Mouse (Mus musculus): ENCODE data around the gene Tmem141. TPM values are rescaled to one million over a fixed set of nuclear protein-coding genes. Genes with fewer than 3 reads are reported as not detected.

Gene Tmem141
- total RNA-seq, 2 experiments from 2014 or later: 3.0 to 5.9 TPM

DNA sequence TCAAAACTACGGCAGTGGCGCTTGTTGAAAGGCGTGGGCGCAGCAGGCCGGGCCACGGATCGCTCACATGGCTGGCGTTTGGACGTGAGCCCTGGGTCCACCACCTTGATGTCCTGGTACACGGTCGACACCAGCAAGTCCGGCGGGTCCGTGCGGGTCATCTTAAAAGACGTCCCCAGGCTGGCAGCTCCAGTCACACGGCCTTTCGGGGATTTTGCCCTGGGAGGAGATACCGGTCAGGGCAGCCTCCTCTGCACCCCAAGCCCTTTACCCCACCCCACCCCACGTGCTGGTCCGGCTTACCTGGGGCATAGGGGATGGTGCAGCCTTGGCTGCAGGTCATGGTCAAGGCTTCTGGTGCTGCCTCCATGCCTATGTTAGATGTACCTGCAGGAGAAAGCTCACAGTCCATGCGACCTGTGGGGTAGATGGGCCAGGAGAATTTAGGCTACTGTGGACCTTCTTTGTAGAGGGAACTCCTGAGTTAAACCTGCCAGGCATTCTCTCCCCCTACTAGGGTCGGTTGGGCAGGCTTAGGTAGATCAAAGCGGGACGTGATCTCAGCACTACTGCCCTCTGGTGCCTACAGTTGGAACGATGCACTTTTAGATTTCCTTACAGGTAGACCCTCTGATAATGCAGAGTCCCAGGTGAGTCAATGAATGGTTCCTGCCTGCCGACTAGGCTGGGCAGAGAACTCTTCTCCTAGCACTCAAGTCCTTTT lies 41.9 kb downstream of the Tmem141 start:
- no peak for ATAC-seq (replicated peaks; ENCODE audit: low FRiP score, low TSS enrichment, poor library complexity, severe bottlenecking)

DNA sequence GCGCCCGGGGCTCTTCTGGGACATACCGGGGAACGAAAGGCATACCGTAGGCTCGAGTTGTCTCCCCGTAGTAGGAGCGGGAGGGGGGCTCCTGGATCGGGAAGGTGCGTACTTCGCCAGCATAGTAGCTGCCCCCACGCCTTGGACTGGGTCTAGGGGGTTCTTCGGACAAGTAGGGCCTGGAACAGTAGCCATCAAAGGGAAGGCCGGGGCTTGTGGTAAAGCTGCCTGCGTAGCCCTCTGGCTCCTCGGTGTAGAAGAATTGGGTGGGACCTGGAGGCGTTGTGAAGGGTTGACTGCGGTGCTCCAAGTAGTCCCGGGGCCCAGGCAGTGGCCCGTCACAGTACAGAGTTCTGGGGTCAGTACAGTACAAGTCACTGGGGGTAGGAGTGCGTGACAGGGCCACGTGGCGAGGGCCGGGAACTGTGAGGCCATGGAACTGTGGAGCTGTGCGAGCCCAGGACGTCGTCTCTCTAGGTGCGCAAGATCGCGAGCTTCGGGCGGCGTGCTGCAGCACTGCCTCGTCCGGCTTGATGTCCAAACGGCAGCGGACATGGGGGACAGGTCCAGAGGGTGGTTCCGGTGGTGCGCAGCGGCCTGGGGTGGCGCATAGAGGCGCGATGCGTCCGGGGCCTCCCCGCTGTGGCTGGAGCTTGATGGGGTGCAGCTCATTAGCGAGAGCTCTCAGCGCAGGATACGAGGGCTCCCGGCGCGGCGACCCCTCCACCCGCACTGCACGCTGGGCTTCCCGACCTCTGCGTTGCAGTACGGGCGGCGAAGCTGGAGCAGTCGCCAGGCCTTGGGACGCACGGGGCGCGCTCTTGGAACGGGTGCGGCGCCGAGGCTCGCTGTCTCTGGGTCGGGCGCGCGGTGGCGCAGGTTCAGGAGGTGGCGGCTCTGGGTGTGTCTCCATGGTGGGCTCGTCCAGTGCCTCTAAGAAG lies 42.7 kb downstream of the Tmem141 start:
- no peak for ATAC-seq (replicated peaks; ENCODE audit: low FRiP score, low TSS enrichment, poor library complexity, severe bottlenecking)

DNA sequence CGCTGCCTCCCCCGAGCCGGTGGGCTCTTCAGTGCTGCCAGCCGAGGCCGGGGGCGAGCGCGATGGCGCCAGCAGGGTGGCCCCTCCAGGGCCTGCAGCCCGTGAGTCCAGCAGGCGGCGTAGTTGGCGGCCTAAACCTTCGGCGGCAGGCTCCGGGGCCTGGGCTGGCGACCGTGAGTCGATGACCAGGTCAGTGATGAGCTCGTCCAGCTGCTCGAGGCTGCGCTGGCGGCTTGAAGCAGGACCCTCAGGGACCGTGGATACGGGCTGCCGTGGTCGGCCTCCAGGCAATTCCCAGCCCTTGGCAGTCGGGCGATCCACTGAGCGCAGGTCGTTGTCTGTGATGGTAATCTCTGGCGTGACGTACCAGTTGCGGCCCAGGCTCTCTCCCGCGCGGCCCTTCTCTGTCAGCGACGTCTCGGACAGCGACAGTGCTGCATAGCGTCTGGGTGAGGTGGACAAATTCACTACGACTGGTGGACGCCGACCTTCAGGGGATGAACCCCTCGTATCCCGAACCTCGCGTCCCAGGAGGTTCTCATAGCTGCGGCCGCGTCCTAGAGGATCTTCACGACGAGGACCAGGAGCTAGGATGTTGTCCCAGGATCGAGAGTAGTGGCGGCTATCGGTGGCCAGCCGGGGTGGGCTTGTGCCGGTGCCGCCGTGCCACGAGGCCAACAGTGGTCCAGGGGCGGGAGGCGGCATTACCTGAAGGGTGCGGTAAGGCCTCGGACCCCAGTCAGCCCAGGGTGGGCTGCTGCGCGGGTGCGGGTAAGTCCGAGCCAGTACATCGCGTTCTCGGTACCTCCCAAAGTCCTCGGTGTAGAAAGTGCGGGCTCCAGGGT lies 43.6 kb downstream of the Tmem141 start:
- ATAC-seq (replicated peaks; ENCODE audit: low FRiP score, low TSS enrichment, poor library complexity, severe bottlenecking): no peak

DNA sequence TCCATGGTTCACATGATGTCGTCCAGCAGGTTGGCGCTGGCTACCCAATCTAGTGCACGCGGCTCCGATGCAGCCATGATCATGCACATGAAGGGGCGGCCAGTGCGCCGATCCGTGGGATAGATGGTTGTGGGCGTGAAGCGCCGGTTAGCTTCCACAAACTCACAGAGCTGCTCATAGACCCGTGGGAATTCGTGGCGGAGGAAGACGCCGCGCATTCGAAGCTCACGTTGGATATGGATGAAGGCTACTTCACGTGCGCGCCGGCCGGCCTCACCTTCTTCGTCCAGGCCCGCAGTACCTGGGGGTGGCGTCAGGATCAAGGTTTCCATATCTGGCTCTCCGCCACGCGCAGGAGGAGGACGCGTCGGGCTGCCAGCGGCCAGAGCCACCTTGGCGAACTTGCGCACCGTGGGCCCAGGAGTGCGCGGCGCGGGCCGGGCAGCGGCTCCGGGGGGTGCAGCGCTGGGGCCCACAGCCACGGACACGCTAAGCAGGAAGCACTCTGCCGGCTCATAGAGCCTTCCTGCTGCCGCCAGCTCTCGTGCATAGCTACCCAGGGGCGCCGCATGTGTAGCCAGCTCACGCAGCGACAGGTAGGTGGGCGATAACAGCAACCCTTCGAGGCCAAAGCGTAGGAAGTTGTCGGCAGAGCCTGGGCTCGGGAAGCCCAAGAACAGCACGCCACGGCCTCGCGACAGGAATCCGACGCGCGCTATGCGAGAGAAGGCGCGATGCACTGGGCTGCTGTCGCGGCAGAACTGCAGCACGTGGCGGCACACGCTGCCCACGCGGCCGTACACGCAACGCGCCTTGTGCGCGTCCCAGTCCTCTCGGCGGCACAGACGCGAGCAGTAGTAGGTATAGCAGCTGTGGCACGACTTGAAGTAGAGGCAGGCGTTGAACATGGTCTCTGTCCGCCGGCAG lies 44.6 kb downstream of the Tmem141 start:
- no peak for ATAC-seq (replicated peaks; ENCODE audit: low FRiP score, low TSS enrichment, poor library complexity, severe bottlenecking)

DNA sequence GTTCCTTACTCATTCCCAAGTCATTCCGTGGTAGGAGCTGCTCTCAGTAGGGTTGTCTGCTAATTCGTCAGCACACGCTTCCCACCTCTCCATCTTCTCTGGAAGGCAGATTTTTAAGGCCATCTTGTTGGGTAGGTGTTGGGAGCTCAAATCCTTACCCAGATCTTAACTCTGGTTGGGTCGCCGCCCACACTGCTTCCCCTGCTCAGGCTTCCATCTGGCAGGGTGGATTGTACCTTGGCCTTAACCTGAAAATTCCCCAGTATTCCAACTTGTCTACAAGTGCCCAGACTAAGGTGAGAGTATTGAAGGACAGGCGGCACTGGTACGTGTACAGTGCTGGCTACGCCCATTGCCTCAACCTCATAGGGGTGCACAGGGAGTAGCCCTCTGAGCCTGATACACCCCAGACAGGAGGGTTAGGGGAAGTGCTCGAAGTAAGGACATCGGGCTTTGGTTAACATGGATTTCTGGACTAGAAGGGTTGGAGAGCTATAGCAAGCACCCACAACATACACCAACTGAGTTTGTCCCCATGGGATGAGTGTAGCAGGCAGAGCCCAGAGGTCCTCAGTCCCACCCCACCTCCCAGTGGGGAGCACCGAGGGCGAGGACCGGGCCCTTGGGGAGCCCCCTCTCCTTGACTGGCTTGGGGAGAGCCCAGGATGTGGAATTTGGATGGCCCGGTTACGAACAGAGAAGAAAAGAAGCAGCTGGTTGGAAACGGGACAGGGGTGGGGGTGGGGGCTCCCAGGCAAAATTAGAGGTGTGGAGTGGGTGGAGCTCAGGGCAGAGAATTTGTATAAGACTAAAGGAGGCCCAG lies 45.6 kb downstream of the Tmem141 start:
- ATAC-seq (replicated peaks; ENCODE audit: low FRiP score, low TSS enrichment, poor library complexity, severe bottlenecking): no peak

DNA sequence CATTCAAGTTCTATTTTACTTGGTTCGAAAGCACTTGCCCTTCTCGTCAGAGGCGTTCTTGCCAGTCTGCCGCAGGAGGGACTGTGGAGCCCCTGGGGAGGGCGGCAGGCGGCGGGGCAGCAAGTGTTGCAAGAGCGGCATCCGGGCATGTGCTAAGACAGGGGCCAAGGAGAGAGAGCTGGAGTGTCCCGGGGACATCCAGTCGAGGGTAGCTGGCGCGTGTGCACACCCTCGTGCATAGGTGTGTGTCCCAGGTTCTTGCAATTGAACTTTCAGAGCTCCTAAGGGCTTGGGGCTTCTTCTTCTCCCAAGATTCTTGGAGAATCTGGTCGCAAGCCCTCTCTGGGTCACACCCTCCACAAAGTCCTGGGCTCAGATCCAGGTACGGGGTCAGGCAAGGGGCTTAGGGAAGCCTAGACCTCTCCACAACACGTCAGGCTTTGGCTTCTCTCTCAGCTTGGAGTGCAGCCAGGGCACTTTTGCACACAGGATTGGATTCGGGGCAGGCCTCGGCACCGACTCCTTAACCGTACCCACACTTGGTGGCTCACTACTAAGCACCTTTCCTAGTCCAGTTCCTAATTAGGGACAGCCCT lies 46.3 kb downstream of the Tmem141 start:
- no peak for ATAC-seq (replicated peaks; ENCODE audit: low FRiP score, low TSS enrichment, poor library complexity, severe bottlenecking)

DNA sequence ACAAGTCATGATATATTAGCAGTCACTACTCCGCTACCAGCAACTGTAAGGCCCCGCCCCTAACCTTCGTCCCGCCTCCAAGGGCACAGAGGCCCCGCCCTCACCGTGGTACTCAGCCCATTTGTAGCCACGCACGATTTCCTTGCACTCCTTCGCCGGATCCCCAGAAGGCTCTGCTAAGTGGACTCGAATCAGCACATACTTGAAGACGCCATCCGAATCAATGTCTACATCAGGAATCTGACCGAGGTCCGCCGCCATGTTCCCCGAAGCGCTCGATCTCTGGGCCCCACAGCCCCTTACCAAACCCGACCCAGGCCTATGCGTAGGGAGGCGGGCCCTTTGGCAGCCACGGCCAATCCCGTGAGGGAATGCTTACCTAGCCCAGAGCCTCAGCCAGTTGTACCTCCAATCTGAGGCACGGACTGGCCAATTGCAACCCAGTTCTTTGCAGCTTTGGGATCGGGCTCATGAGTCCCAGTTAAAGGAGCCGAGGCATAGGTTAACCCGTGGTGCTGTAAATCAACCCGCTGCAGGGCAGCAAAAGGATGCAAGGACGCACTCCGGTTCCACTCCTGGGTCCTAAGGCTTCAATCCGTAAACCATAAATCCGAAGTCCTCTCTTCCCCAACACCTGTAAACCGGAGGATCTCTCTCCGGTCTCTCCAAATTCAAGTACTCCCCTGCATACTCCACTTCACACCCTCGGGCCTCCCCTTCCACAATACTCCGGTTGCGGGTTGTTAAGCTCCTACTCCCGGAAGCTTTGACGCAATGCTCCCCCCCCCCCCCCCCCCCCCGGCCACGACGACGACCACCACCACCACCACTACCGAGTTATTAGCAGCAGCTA lies 47.0 kb downstream of the Tmem141 start, which contains the start of the genes Mamdc4 and Phpt1:
Mamdc4 (minus strand) TSS at position 267 of the 853 bp plus-strand sequence.
Phpt1 (minus strand) TSS at position 646 of the 853 bp plus-strand sequence.
- ATAC-seq (replicated peaks; ENCODE audit: low FRiP score, low TSS enrichment, poor library complexity, severe bottlenecking): peak; percentile 92

DNA sequence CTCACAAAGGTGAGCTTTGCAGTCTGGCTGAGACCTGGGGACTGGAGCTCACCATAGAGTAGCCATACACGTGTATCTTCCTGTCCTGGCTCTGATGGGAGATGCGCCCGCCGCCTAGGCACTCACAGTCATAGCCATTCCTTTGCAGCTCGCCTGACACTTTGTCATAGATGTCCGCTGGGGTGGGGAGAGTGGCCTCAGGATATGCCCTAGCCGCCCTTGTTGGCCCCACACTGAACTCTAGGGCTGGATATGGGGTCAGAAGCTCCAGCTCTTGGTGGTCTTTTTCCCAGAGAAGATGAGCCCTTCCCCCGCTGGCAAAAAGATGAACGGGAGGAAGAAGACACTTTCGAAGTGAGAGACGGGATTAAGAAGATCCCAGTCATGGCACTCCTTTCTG lies 47.7 kb downstream of the Tmem141 start:
- ATAC-seq (replicated peaks; ENCODE audit: low FRiP score, low TSS enrichment, poor library complexity, severe bottlenecking): no peak

DNA sequence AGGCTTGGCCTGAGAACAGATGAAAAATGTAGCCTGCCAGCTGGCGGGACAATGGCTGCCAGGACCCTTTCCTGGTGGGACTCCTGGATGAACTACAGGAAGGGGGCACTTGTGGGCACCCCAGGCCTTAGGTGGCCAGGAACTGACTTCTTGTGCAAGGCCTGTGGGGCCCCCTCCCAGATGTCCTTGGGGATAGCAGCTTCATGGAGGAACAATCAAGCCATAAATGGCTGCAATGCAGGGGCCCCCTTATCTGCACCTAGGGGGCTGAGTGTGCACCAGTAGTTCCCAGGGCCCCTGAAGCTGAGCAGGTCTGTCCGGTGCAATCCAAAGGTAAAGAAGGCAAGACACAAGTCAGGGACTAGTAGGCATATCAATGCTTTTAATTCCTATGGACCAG lies 48.7 kb downstream of the Tmem141 start:
- no peak for ATAC-seq (replicated peaks; ENCODE audit: low FRiP score, low TSS enrichment, poor library complexity, severe bottlenecking)

DNA sequence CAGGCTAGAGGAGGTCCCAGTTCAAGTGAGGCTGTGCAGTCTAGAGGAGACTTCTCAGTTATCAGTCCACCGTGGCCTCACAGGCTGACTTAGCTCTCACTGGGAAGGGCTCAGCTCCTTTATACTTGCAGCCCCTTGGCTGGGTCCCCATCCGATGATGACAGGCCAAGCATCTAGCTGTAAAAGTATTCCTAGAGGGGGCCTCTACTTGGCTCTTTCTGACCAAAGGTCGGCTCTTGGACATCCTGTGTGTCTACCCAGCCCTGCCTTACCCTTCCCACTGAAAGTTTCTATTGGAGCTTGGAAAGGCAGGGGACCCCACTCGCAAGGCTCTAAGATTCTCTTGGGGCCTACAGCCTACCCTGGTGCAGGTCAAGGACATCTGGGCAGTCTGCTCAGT lies 50.6 kb downstream of the Tmem141 start:
- ATAC-seq (replicated peaks; ENCODE audit: low FRiP score, low TSS enrichment, poor library complexity, severe bottlenecking): no peak

Other genes starting within 250 kb of the Tmem141 start
Only the 30 nearest of the 33 such genes appear.
- gene Npdc1, start 222.7 kb downstream of the Tmem141 start, total RNA-seq (2014; fragmentation: Nextera tagmentation): not detected in 2 replicates
- not detected in 2 replicates for gene Npdc1, start 222.7 kb downstream of the Tmem141 start, total RNA-seq (2017)
- gene Fut7, start 198.7 kb downstream of the Tmem141 start, total RNA-seq (2014; fragmentation: Nextera tagmentation): 3.4 and 6.3 TPM in 2 replicates
- 4.5 and 4.9 TPM in 2 replicates for gene Fut7, start 198.7 kb downstream of the Tmem141 start, total RNA-seq (2017)
- 34.7 and 38.3 TPM in 2 replicates for gene Abca2, start 193.3 kb downstream of the Tmem141 start, total RNA-seq (2014; fragmentation: Nextera tagmentation)
- gene Abca2, start 193.3 kb downstream of the Tmem141 start, total RNA-seq (2017): 10.8 and 13.1 TPM in 2 replicates
- not detected in 2 replicates for gene Clic3, start 165.2 kb downstream of the Tmem141 start, total RNA-seq (2014; fragmentation: Nextera tagmentation)
- not detected in 2 replicates for gene Clic3, start 165.2 kb downstream of the Tmem141 start, total RNA-seq (2017)
- gene Paxx, start 160.9 kb downstream of the Tmem141 start, total RNA-seq (2014; fragmentation: Nextera tagmentation): 34.5 and 36.3 TPM in 2 replicates
- gene Paxx, start 160.9 kb downstream of the Tmem141 start, total RNA-seq (2017): 17.9 and 25.9 TPM in 2 replicates
- not detected in 2 replicates for gene Ptgds, start 152.0 kb downstream of the Tmem141 start, total RNA-seq (2014; fragmentation: Nextera tagmentation)
- gene Ptgds, start 152.0 kb downstream of the Tmem141 start, total RNA-seq (2017): not detected in 2 replicates
- not detected in 2 replicates for gene Lcn12, start 128.1 kb downstream of the Tmem141 start, total RNA-seq (2014; fragmentation: Nextera tagmentation)
- not detected in 2 replicates for gene Lcn12, start 128.1 kb downstream of the Tmem141 start, total RNA-seq (2017)
- 50.4 and 64.5 TPM in 2 replicates for gene Fbxw5, start 121.3 kb downstream of the Tmem141 start, total RNA-seq (2014; fragmentation: Nextera tagmentation)
- gene Fbxw5, start 121.3 kb downstream of the Tmem141 start, total RNA-seq (2017): 24.0 and 28.9 TPM in 2 replicates
- gene C8g, start 120.3 kb downstream of the Tmem141 start, total RNA-seq (2014; fragmentation: Nextera tagmentation): 0.63 and 2.2 TPM in 2 replicates
- gene C8g, start 120.3 kb downstream of the Tmem141 start, total RNA-seq (2017): 0.76 and 3.3 TPM in 2 replicates
- 19.2 and 22.4 TPM in 2 replicates for gene Traf2, start 75.1 kb downstream of the Tmem141 start, total RNA-seq (2014; fragmentation: Nextera tagmentation)
- gene Traf2, start 75.1 kb downstream of the Tmem141 start, total RNA-seq (2017): 13.7 and 14.3 TPM in 2 replicates
- gene Edf1, start 64.2 kb downstream of the Tmem141 start, total RNA-seq (2014; fragmentation: Nextera tagmentation): 151 and 209 TPM in 2 replicates
- gene Edf1, start 64.2 kb downstream of the Tmem141 start, total RNA-seq (2017): 60.9 and 105 TPM in 2 replicates
- gene Mamdc4, start 47.2 kb downstream of the Tmem141 start, total RNA-seq (2014; fragmentation: Nextera tagmentation): 6.5 and 8.1 TPM in 2 replicates
- 0.38 and 2.0 TPM in 2 replicates for gene Mamdc4, start 47.2 kb downstream of the Tmem141 start, total RNA-seq (2017)
- gene Phpt1, start 46.8 kb downstream of the Tmem141 start, total RNA-seq (2014; fragmentation: Nextera tagmentation): 36.5 and 43.2 TPM in 2 replicates
- 19.1 and 25.2 TPM in 2 replicates for gene Phpt1, start 46.8 kb downstream of the Tmem141 start, total RNA-seq (2017)
- gene Ajm1, start 40.2 kb downstream of the Tmem141 start, total RNA-seq (2014; fragmentation: Nextera tagmentation): not detected in 2 replicates
- gene Ajm1, start 40.2 kb downstream of the Tmem141 start, total RNA-seq (2017): 0.09 TPM in 1 of 2 replicates, not detected in the other
- gene Rabl6, start 13.5 kb downstream of the Tmem141 start, total RNA-seq (2014; fragmentation: Nextera tagmentation): 55.8 and 58.7 TPM in 2 replicates
- gene Rabl6, start 13.5 kb downstream of the Tmem141 start, total RNA-seq (2017): 58.5 and 92.0 TPM in 2 replicates
- gene Ccdc183, start 4.3 kb downstream of the Tmem141 start, total RNA-seq (2014; fragmentation: Nextera tagmentation): not detected in 2 replicates
- gene Ccdc183, start 4.3 kb downstream of the Tmem141 start, total RNA-seq (2017): not detected in 2 replicates
- gene Fcna, start 6.0 kb upstream of the Tmem141 start, total RNA-seq (2014; fragmentation: Nextera tagmentation): not detected in 2 replicates
- not detected in 2 replicates for gene Fcna, start 6.0 kb upstream of the Tmem141 start, total RNA-seq (2017)
- not detected in 2 replicates for gene Lcn8, start 31.1 kb upstream of the Tmem141 start, total RNA-seq (2014; fragmentation: Nextera tagmentation)
- gene Lcn8, start 31.1 kb upstream of the Tmem141 start, total RNA-seq (2017): not detected in 2 replicates
- not detected in 2 replicates for gene Lcn5, start 35.9 kb upstream of the Tmem141 start, total RNA-seq (2014; fragmentation: Nextera tagmentation)
- gene Lcn5, start 35.9 kb upstream of the Tmem141 start, total RNA-seq (2017): not detected in 2 replicates
- gene Lcn6, start 54.8 kb upstream of the Tmem141 start, total RNA-seq (2014; fragmentation: Nextera tagmentation): not detected in 2 replicates
- gene Lcn6, start 54.8 kb upstream of the Tmem141 start, total RNA-seq (2017): not detected in 2 replicates
- gene Lcn10, start 60.7 kb upstream of the Tmem141 start, total RNA-seq (2014; fragmentation: Nextera tagmentation): not detected in 2 replicates
- gene Lcn10, start 60.7 kb upstream of the Tmem141 start, total RNA-seq (2017): not detected in 2 replicates
- gene Obp2a, start 78.0 kb upstream of the Tmem141 start, total RNA-seq (2014; fragmentation: Nextera tagmentation): not detected in 2 replicates
- not detected in 2 replicates for gene Obp2a, start 78.0 kb upstream of the Tmem141 start, total RNA-seq (2017)
- 2.8 and 7.9 TPM in 2 replicates for gene Bmyc, start 84.7 kb upstream of the Tmem141 start, total RNA-seq (2014; fragmentation: Nextera tagmentation)
- gene Bmyc, start 84.7 kb upstream of the Tmem141 start, total RNA-seq (2017): 2.4 and 2.5 TPM in 2 replicates
- gene Obp2b, start 115.0 kb upstream of the Tmem141 start, total RNA-seq (2014; fragmentation: Nextera tagmentation): not detected in 2 replicates
- not detected in 2 replicates for gene Obp2b, start 115.0 kb upstream of the Tmem141 start, total RNA-seq (2017)
- not detected in 2 replicates for gene Lcn3, start 143.6 kb upstream of the Tmem141 start, total RNA-seq (2014; fragmentation: Nextera tagmentation)
- not detected in 2 replicates for gene Lcn3, start 143.6 kb upstream of the Tmem141 start, total RNA-seq (2017)
- gene Lcn11, start 155.0 kb upstream of the Tmem141 start, total RNA-seq (2014; fragmentation: Nextera tagmentation): not detected in 2 replicates
- not detected in 2 replicates for gene Lcn11, start 155.0 kb upstream of the Tmem141 start, total RNA-seq (2017)
- gene Gm13539, start 160.3 kb upstream of the Tmem141 start, total RNA-seq (2014; fragmentation: Nextera tagmentation): not detected in 2 replicates
- gene Gm13539, start 160.3 kb upstream of the Tmem141 start, total RNA-seq (2017): not detected in 2 replicates
- not detected in 2 replicates for gene Glt6d1, start 193.8 kb upstream of the Tmem141 start, total RNA-seq (2014; fragmentation: Nextera tagmentation)
- not detected in 2 replicates for gene Glt6d1, start 193.8 kb upstream of the Tmem141 start, total RNA-seq (2017)
- gene Lcn9, start 201.1 kb upstream of the Tmem141 start, total RNA-seq (2014; fragmentation: Nextera tagmentation): not detected in 2 replicates
- gene Lcn9, start 201.1 kb upstream of the Tmem141 start, total RNA-seq (2017): not detected in 2 replicates
- not detected in 2 replicates for gene Sohlh1, start 225.2 kb upstream of the Tmem141 start, total RNA-seq (2014; fragmentation: Nextera tagmentation)
- not detected in 2 replicates for gene Sohlh1, start 225.2 kb upstream of the Tmem141 start, total RNA-seq (2017)

Data from megakaryocyte-erythroid progenitor cell, adult 5-6 weeks (primary cell).